Mouse (Mus musculus) embryo, embryonic 10 days (tissue): ENCODE measurements around the gene Rsph4a.
"Not testable (repeated sequence)": the region's sequence is repeated elsewhere in the genome, so short reads cannot be mapped to it uniquely, and the experiment has no call there.

ENCODE experiments used
- DNase-seq: peaks from one replicate; pipeline ENCODE4 v3.0.0-alpha.2; 2015; ENCODE audit warnings: low spot score

The Rsph4a gene

DNA sequence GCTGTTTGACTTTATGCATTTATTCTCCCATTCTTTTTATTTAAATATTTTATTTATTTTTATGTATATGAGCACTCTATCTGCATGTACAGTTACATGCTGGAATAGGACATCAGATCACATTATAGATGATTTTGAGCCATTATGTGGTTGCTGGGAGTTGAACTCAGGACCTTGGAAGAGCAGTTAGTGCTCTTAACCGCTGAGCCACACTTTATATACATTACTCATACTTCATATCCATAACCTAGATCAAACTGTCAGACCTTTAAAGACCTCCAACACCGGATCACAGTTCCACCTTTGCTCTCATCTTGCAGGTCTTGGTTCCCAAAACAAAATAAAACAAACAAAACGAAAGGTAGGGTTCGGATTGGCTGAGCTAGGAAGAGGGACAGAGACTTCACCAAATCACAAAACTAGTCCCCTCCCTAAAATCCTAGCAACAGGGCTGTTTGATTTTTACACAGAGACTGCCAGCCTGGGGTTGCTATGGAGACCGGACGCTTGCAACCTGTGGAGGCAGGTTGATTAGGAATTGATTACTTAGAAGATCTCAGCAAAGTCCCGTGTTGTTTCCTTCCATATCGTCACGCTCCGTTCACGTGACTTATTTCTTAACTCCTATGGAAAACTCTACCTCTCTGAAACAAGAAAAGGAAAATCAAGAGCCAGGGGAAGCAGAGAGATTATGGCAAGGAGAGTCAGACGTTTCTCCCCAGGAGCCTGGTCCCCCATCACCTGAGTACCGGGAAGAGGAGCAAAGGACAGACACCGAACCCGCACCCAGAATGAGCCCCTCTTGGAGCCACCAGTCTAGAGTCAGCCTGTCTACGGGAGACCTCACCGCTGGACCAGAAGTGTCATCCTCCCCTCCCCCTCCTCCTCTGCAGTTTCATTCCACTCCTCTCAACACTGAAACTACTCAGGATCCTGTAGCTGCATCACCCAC, at the start of gene Rsph4a:
Rsph4a (plus strand) TSS at position 582 of the 952 bp plus-strand sequence.
- DNase-seq = peak; percentile 67

DNA sequence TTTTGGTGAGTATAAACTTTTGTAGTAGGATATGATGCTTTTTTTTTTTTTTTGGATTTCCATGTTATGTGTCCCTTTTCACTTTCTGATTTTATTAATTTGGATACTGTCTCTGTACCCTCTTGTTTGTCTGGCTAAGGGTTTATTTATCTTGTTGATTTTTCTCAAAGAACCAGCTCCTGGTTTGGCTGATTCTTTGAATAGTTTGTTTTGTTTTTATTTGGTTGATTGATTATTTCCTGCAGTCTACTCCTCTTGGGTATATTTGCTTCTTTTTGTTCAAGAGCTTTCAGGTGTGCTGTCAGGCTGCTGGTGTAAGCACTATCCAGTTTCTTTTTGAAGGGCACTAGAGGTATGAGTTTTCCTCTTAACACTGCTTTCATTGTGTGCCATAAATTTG, 47.5 kb upstream of the Rsph4a start, which contains the start of gene Sult3a1:
Sult3a1 (plus strand) TSS at position 301 of the 400 bp plus-strand sequence.
- DNase-seq = no peak

DNA sequence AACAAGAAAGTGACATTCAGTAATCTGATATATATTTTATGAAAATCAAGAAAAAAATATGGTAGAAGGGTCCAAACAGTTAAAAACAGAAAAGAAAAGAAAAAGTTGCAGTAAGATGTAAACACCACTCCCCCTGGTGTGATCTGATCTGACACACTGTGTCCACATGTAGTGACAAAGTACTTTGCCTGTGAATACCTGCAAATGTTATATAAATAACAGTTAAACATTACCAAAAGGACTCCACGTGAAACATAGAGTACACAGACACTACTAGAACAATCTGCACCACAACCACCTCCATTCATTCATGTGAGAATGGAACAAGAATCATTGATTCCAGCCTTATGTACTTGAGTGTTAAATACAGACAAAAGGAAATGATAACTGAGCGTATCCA, 38.9 kb upstream of the Rsph4a start:
- no peak for DNase-seq

DNA sequence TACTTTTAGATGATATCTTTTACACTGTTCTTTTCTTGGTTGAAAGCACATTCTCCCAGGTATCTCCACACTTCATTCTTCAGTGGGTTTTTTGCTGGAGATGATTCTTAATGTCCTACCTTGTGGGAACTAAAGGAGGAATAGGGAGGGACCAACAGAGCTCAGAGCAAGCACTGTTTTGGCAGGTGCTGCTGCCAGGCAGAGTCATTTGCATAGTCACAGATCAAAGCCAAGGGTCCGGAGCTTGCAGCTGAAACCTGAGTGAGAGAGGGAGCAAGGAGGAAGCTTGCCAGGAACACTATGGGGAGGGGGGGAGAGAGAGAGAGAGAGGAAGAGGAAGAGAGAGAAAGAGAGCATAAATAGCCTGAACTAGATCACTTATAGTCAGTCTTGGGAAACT, 34.5 kb upstream of the Rsph4a start:
- DNase-seq = no peak

DNA sequence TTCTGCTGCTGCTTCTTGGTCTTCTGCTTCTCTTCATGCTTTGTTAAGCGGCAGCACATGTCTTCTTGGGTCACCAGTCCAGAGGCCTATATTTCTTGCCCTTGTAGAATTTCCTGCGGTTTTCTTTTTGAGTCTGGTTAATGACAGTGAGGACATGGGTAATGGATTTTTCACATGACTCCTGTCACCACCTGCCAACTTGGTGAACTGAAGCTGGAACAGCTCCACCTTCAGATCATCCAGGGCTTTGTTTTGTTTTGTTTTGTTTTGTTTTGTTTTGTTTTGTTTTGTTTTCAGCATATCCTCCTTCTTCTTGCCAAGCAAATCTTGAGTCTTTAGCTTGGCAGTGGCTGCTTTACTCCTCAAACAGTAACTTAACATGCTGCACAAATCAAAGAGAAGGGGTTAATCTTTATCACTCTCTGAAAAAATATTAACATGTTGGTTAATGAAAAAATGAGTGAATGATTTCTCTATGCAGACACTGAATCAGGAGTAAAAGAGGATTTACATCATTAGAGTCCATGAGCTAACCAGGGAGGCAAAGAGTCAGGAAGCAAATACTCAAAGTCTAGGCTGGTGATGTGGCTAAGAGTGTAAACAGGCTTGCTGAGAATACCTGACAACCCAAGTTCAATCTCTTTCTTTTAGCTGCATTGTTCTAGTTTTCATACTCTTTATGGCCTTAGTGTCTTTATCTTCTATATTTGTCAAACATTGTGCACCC, 32.1 kb upstream of the Rsph4a start:
- DNase-seq = no peak

DNA sequence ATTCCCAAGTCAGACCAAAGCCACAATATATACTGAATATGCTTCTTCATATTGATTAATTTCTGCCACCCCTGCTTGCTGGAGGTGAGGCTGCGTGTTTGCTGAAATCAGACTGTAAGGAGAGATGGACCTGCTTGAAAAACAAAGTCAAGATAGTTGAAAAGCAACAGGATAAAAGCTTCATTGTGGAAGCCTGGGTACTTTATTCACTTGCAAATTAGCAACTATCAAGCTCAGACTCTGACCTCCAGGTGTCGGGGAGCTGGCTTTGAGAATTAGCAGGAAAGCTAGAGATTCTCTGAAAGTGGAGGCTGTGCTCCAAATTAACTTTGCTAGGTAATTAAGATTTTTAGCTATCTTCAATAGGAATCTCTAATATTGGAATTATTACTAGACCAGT, 22.5 kb upstream of the Rsph4a start:
- not testable (repeated sequence) for DNase-seq

DNA sequence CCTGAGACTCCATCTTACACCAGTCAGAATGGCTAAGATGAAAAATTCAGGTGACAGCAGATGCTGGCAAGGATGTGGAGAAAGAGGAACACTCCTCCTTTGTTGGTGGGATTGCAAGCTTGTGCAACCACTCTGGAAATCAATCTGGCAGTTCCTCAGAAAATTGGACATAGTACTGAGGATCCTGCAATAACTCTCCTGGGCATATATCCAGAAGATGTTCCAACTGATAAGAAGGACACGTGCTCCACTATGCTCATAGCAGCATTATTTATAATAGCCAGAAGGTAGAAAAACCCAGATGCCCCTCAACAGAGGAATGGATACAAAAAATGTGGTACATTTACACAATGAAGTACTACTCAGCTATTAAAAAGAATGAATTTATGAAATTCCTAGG, 3.4 kb upstream of the Rsph4a start:
- DNase-seq = not testable (repeated sequence)

DNA sequence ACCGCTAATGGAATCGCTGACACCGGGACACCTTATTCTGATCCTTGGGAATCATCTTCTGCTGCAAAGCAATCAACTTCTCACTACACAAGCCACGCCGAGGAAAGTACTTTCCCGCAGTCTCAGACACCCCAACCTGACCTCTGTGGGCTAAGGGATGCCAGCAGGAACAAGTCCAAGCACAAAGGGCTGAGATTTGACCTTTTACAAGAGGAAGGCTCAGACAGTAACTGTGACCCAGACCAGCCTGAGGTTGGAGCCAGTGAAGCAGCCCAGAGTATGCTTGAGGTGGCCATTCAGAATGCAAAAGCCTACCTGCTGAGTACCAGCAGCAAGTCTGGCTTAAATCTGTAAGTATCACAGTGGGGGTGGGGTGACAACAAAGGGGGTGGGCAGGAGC, 578 bp downstream of the Rsph4a start:
- DNase-seq = peak; percentile 4

DNA sequence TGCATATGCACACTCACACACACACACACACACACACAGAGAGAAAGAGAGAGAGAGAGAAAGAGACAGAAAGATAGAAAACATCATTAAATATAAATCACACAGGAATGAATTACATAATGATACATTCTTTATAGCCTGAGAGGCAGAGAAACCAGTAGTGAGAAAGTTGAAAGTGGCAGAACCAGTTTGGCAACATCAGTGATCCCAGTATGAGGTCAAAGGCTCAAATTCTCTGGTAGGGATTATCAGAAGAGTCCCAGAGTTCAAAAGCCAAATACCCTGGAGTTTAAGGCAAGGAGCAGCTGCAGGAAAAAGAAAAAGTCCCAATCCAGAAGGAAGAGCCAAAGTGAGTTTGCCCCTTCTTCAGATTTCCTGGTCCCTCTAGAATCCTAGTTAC, 35.8 kb downstream of the Rsph4a start:
- no peak for DNase-seq

DNA sequence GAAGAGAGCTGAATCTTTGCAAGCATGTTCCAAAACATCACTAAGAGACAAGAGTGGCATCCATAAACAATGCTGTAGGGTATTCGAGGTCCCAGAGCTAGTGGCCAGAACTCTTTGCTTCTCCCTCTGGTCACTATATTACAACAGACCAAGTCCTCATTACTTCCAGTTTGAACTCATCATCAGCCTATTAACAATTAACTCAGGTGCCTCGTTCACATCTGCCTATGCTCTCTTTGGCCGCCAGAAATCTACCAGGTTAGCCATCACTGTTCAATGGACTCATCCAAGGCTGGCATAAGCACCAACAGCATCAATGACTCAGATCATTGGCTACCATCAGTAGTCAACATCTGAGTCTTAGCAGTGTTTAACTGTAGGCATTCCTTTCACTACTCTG, 40.5 kb downstream of the Rsph4a start:
- DNase-seq = no peak

DNA sequence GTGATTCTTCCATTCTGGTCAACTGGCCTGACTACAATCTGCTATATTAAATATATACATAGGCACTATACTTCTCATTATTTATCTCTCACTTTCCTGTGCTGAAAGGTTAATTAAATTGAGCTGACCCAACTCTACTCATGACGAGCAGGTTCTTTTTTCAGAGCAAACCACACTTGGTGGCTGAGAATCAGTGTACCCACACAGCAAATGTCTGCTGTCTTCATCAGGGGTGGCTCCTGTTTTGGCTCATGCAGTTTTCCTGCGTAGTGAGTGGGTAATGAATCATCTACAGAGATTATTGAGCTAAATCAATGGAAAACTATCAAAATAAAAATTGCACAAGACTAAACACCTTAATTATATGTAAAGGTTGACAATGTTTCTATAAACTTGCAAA, 41.4 kb downstream of the Rsph4a start:
- no peak for DNase-seq

DNA sequence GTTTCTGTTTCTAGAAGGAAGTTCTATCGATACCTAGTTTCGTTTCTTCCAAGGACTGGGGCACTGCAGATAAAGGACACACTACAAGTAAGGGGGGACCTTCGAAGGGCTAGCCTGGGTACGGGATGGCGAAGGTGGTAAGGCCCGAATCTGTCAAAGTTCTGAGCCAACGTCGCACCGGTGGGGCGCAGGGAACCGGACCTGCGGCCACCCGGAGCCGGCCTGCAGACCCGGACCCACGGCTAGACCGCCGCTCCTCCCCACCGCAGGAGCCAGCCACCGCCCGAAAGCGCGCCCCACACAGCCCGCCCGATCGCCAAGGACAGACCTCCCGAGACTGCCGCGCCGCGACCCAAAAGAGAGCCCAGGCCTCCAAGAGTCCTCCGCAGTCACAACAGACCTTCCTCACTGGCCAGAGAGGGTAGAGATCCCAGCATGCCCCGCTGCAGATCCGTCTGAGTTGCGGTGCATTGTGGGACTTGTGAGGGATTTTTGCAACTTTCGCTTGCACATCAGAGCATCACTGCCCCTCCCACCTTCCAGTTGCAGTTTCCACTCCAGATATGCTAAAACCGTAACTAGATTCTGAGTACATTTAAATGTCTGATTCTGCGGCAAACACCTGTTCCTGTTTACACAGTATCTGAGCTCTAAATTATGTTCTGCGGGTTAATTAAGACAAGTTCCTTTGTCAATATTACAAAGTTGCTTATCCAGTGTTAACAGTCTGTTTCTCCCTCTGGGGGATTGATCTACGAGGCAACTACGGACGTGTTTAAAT, 46.1 kb downstream of the Rsph4a start, which contains the start of gene Zup1:
Zup1 (minus strand) TSS at position 467 of the 781 bp plus-strand sequence.
- DNase-seq = peak; percentile 93

DNA sequence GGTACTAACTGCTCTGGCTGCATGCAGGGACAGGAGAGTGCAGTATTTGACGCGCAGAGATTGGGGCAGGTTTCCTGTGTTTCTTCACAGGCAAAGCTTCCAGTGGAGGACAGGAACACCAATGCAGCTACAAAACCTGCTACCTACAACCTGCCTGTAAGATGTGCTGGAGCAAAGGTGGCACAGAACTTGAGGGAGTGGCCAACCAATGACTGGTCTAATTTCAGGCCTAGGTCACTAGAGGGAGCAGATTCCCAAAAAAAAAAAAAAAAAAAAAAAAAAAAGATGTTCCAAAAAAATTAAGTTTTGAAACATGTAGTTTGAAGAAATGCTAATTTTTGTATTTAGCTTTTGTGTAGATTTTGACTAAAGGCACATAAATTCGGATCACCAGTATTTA, 47.6 kb downstream of the Rsph4a start:
- no peak for DNase-seq
